Mouse (Mus musculus) left cerebral cortex, postnatal 10 days (tissue): ENCODE measurements around the gene Iqce. TPM values are rescaled to one million over a fixed set of nuclear protein-coding genes. Genes with fewer than 3 reads are reported as not detected.

Experiments
- DNase-seq, 2 experiments: peaks; one replicate each; pipeline ENCODE4 v3.0.0; 2021 to 2022; ENCODE audit warnings: low spot score in 2 of 2, mixed read lengths in 1 of 2; ENCODE audit errors: extremely low spot score in 1 of 2
- intact Hi-C: fragments of 180-260 bp; cut with DNase I; formaldehyde crosslinking; loops from one replicate; pipeline ENCODE4 v1.15.1; 2025
- total RNA-seq, 2 experiments: library from RNA; stranded (reverse); gene quantifications; 2 replicates each; pipeline ENCODE4 v1.2.3; 2021

Gene Iqce
- total RNA-seq, 2 experiments from 2014 or later = 50.8 to 60.9 TPM

GRCm38 (mm10) chr5:140646171-140646570 is 56.0 kb downstream of the Iqce start:
- intact Hi-C loops = no loop called here
- DNase-seq = no peak

GRCm38 (mm10) chr5:140645454-140645853 is 56.7 kb downstream of the Iqce start:
- no peak for DNase-seq
- intact Hi-C loops = no loop called here

- intact Hi-C loops = no loop called here
- peak in 1 of 2 experiments; percentile 50 for DNase-seq
These were observed 57.4 kb downstream of the Iqce start for GRCm38 (mm10) chr5:140644702-140645201.

- peak in 1 of 2 experiments; percentile 46 for DNase-seq
- intact Hi-C loops = no loop called here
These were observed 57.9 kb downstream of the Iqce start for GRCm38 (mm10) chr5:140644263-140644662.

- DNase-seq = no peak
- intact Hi-C loops = no loop called here
These were observed 60.1 kb downstream of the Iqce start for GRCm38 (mm10) chr5:140642076-140642475.

GRCm38 (mm10) chr5:140641254-140641928 is 60.8 kb downstream of the Iqce start:
- intact Hi-C loops = no loop called here
- no peak for DNase-seq

GRCm38 (mm10) chr5:140640812-140641211 is 61.4 kb downstream of the Iqce start:
- intact Hi-C loops = no loop called here
- DNase-seq = no peak

- peak in 1 of 2 experiments; percentile 58 for DNase-seq
- intact Hi-C loops = no loop called here
These were observed 62.3 kb downstream of the Iqce start for GRCm38 (mm10) chr5:140639871-140640270.

- DNase-seq = no peak
- intact Hi-C loops = no loop called here
These were observed 62.9 kb downstream of the Iqce start for GRCm38 (mm10) chr5:140639312-140639711.

- no peak for DNase-seq
- intact Hi-C loops = no loop called here
These were observed 63.7 kb downstream of the Iqce start for GRCm38 (mm10) chr5:140638484-140638883.

GRCm38 (mm10) chr5:140637989-140638388 is 64.2 kb downstream of the Iqce start:
- DNase-seq = no peak
- intact Hi-C loops = no loop called here

- intact Hi-C loops = no loop called here
These were observed 65.1 kb downstream of the Iqce start for GRCm38 (mm10) chr5:140637058-140637410.

GRCm38 (mm10) chr5:140636316-140637057 is 65.7 kb downstream of the Iqce start:
- peak in 1 of 2 experiments; percentile 32 for DNase-seq
- intact Hi-C loops = no loop called here

More at GRCm38 (mm10) chr5:140637058-140637410, 65.1 kb downstream of the Iqce start:
- DNase-seq = peak in 1 of 2 experiments; percentile 61

- peak in 1 of 2 experiments; percentile 55 for DNase-seq
- intact Hi-C loops = no loop called here
These were observed 67.1 kb downstream of the Iqce start for GRCm38 (mm10) chr5:140634798-140635722.

GRCm38 (mm10) chr5:140633432-140633831 is 68.7 kb downstream of the Iqce start:
- intact Hi-C loops = no loop called here
- peak in 1 of 2 experiments; percentile 55 for DNase-seq

GRCm38 (mm10) chr5:140628995-140629394 is 73.2 kb downstream of the Iqce start:
- DNase-seq = peak in 1 of 2 experiments; percentile 32
- intact Hi-C loops = no loop called here

GRCm38 (mm10) chr5:140627580-140627979 is 74.6 kb downstream of the Iqce start:
- DNase-seq = no peak
- intact Hi-C loops = no loop called here

- DNase-seq = peak in 1 of 2 experiments; percentile 33
- intact Hi-C loops = no loop called here
These were observed 77.2 kb downstream of the Iqce start for GRCm38 (mm10) chr5:140624961-140625360.

GRCm38 (mm10) chr5:140624238-140624637 is 77.9 kb downstream of the Iqce start:
- intact Hi-C loops = no loop called here
- peak in 1 of 2 experiments; percentile 25 for DNase-seq
